Mouse (Mus musculus): ENCODE results near the gene Fam155a. TPM values are rescaled to one million over a fixed set of nuclear protein-coding genes. Genes with fewer than 3 reads are reported as not detected.

The Fam155a gene
- polyA plus RNA-seq, 1 experiment from 2014 or later: 18.9 TPM

DNA sequence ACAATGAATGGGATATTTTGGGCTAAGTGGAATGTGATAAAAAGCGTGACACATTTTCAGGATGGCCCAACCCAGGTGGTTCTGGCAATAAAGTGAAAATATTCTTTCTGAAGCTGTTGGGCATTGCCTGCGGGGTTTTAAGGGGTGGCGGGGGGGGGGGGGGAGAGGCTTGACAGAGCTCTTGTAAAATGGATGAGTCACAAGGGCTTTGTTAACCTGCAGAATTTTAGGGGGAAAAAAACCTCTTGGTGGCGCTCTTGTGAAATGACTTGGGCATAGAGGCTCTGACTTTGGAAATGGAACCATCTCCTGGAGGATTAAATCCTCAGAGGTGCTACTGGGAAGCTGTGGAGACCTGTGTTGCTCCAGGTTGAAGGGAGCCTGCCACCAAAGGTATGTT is 309.9 kb downstream of the Fam155a start:
- Histone ChIP-seq H3K27me3 (no peaks in the 10 kb centered on the region), H3K4me2 (replicated peaks) (no peak overlapping the region), H3K36me3 (no peaks in the 10 kb centered on the region), H3K27ac (replicated peaks) (no peak overlapping the region), H3K4me1 (no peaks in the 10 kb centered on the region), H3K4me3 (no peak overlapping the region), H3K9me3 (no peaks in the 10 kb centered on the region), H3K9ac (replicated peaks) (no peak overlapping the region)
- 77% methylated on average over 4 of the region's 4 CpGs for WGBS
- no peak for ATAC-seq (replicated peaks)

DNA sequence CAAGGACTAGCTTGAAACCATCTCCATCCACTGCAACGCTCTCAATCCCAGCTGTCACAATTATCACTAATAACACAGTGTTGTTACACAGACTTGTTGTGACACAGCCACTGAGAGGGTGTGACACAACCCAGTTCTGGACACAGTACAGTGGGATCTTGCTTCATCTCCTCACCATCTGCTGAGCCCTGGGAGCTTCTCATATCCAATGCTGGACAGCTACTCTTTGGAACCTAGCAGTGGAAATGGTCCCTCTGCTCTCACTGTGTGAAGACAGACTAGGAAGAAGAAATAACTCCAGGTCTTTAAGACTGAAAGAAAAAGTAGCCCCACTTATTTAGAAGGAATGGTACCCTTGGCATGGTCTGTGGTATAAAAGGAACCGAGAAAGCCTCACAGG is 310.3 kb downstream of the Fam155a start:
- ATAC-seq (replicated peaks): no peak
- no peaks in the 10 kb centered on the region for H3K27me3 ChIP-seq
- H3K27ac ChIP-seq (replicated peaks): no peak overlapping the region
- H3K36me3 ChIP-seq: no peaks in the 10 kb centered on the region
- H3K9ac ChIP-seq (replicated peaks): no peak overlapping the region
- H3K4me1 ChIP-seq: no peaks in the 10 kb centered on the region
- H3K9me3 ChIP-seq: no peaks in the 10 kb centered on the region
- no peak overlapping the region for H3K4me2 ChIP-seq (replicated peaks)
- WGBS: 86% methylated on average over 2 of the region's 2 CpGs
- no peak overlapping the region for H3K4me3 ChIP-seq

DNA sequence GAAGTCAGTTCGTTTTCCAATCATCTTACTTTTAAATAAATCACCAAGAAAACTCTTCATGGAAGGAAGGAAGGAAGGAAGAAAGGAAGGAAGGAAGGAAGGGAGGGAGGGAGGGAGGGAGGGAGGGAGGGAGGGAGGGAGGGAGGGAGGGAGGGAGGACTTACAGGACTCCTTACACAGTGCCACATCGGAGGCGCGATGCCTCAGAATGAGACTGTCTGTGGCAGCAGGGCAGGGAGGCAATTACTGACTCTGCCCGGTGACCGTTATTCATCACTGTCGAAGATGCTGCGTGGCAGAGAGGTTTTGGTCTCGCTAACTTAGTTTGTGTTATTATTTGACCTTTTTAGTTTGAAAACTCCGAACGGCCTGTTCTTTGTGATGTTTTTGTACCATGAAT is 312.3 kb downstream of the Fam155a start:
- no peak for ATAC-seq (replicated peaks)
- no peaks in the 10 kb centered on the region for H3K4me1 ChIP-seq
- H3K4me3 ChIP-seq: no peak overlapping the region
- H3K4me2 ChIP-seq (replicated peaks): no peak overlapping the region
- H3K36me3 ChIP-seq: no peaks in the 10 kb centered on the region
- no peaks in the 10 kb centered on the region for H3K27me3 ChIP-seq
- WGBS: 83% methylated on average over 11 of the region's 11 CpGs
- no peaks in the 10 kb centered on the region for H3K9me3 ChIP-seq
- no peak overlapping the region for H3K9ac ChIP-seq (replicated peaks)
- H3K27ac ChIP-seq (replicated peaks): no peak overlapping the region

DNA sequence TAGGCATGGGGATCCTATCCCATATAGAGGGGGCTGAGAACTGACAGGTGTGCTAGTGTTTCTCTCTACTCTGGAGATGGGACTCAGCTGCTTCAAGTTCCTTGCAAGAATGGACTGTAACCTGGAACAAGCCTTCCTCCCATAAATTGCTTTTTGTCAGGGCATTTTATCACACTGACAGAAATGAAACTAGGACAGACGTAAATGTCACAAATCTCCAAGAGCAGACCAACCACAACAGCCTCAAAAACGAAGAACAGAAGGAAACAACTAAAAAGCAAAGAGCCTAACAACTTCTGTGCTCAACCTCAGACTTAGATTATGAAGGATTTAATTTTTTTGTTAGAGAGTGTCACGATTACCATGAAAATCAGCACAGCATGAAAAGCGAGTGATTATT is 315.8 kb downstream of the Fam155a start:
- no peak for ATAC-seq (replicated peaks)
- H3K36me3 ChIP-seq: no peaks in the 10 kb centered on the region
- WGBS: 77% methylated on average over 4 of the region's 4 CpGs

DNA sequence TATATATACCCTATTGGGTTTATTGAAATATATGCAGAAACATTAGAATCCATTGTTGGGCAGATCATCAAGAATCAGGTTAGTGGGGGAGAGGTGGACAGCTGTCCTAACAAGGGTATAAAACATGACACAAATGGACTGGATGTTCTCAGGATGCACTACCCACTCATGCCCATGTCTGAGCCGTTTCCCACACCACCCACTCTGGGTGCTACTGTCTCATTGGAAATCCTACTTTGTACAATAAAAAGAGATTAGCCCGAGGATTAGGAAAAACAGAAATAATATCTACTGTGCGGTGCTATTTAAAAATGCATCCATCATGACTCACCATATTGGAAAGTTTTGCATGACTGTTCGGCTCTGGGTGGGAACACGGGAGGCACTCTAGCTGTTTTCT is 317.2 kb downstream of the Fam155a start:
- no peaks in the 10 kb centered on the region for H3K36me3 ChIP-seq
- no peaks in the 10 kb centered on the region for H3K9me3 ChIP-seq
- no peak for ATAC-seq (replicated peaks)
- no peak overlapping the region for H3K9ac ChIP-seq (replicated peaks)
- H3K27ac ChIP-seq (replicated peaks): no peak overlapping the region
- H3K4me3 ChIP-seq: no peak overlapping the region
- no peaks in the 10 kb centered on the region for H3K4me1 ChIP-seq
- 93% methylated on average over 5 of the region's 5 CpGs for WGBS
- H3K4me2 ChIP-seq (replicated peaks): no peak overlapping the region
- H3K27me3 ChIP-seq: no peaks in the 10 kb centered on the region

More for the DNA sequence above, 315.8 kb downstream of the Fam155a start:
- Histone ChIP-seq H3K4me2 (replicated peaks) (no peak overlapping the region), H3K4me3 (no peak overlapping the region), H3K9me3 (no peaks in the 10 kb centered on the region), H3K4me1 (no peaks in the 10 kb centered on the region), H3K27me3 (no peaks in the 10 kb centered on the region), H3K9ac (replicated peaks) (no peak overlapping the region), H3K27ac (replicated peaks) (no peak overlapping the region)

DNA sequence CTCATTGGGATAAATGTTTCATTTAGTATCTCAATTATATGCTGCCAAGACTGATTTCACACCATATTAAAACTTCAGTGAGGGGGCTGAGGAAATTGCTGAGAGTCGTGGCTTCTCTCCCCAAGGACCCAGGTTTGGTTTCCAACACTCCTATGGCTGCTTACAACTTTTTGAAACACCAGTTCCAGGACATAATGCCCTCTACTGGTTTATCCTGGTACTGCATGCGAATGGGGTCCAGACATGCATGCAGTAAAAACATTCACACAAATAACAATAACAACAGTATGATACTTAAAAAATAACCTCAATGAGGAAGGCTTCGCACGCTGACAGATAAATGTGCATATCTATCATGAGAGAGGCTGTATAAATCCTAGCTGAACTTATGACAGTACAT is 319.4 kb downstream of the Fam155a start:
- H3K4me1 ChIP-seq: no peaks in the 10 kb centered on the region
- no peak overlapping the region for H3K4me2 ChIP-seq (replicated peaks)
- no peak overlapping the region for H3K9ac ChIP-seq (replicated peaks)
- no peak overlapping the region for H3K4me3 ChIP-seq
- no peak for ATAC-seq (replicated peaks)
- H3K36me3 ChIP-seq: no peaks in the 10 kb centered on the region
- WGBS: 69% methylated on average over 4 of the region's 4 CpGs
- H3K27me3 ChIP-seq: no peaks in the 10 kb centered on the region
- H3K9me3 ChIP-seq: no peaks in the 10 kb centered on the region
- no peak overlapping the region for H3K27ac ChIP-seq (replicated peaks)

DNA sequence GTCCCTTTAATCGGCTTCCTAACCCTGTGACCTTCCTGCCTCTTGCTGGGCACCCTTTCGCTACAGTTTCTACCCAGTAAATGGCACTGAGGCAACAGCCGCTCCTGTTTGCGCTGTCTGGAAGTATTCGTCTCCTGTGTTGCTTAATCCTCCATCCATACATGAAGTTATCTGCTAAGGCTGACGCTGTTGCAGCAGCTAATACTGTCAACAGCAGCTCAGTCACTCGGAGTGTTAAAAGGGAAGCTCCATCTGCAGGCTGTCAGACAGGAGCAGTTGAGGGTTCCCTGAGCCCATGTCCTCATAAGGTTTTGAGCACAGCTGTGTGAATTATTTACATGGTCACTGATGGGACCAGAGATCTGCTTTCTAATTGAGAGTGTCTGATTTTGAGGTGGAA is 322.3 kb downstream of the Fam155a start:
- WGBS: 66% methylated on average over 7 of the region's 7 CpGs
- no peak for ATAC-seq (replicated peaks)

DNA sequence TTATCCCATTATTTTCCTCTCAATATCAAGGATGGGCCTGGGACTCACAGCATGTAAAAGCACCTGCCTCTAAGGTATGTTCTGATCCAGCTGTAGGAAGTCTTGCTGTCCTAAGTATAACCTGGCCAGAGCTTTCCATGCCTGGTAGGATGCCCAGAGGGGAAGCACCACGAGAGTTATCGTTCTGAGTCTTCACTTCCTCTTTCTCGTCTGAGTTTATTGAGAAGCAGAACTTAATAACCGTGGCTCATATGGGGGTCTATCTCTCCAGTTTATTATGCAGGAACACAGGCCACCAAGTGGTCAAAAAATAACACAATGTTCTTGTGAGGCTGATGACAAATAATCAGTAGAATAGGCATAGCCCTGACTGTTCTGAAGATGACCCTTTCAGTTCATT is 333.1 kb downstream of the Fam155a start:
- Histone ChIP-seq H3K4me2 (replicated peaks) (no peak overlapping the region), H3K27ac (replicated peaks) (no peak overlapping the region), H3K9me3 (no peaks in the 10 kb centered on the region), H3K27me3 (no peaks in the 10 kb centered on the region), H3K4me3 (no peak overlapping the region), H3K9ac (replicated peaks) (no peak overlapping the region), H3K4me1 (no peaks in the 10 kb centered on the region), H3K36me3 (no peaks in the 10 kb centered on the region)
- no peak for ATAC-seq (replicated peaks)
- 86% methylated on average over 4 of the region's 4 CpGs for WGBS

More for the DNA sequence above, 322.3 kb downstream of the Fam155a start:
- no peak overlapping the region for H3K4me3 ChIP-seq
- no peaks in the 10 kb centered on the region for H3K4me1 ChIP-seq
- no peaks in the 10 kb centered on the region for H3K27me3 ChIP-seq
- H3K4me2 ChIP-seq (replicated peaks): no peak overlapping the region
- no peak overlapping the region for H3K27ac ChIP-seq (replicated peaks)
- no peaks in the 10 kb centered on the region for H3K36me3 ChIP-seq
- H3K9ac ChIP-seq (replicated peaks): no peak overlapping the region
- H3K9me3 ChIP-seq: no peaks in the 10 kb centered on the region

DNA sequence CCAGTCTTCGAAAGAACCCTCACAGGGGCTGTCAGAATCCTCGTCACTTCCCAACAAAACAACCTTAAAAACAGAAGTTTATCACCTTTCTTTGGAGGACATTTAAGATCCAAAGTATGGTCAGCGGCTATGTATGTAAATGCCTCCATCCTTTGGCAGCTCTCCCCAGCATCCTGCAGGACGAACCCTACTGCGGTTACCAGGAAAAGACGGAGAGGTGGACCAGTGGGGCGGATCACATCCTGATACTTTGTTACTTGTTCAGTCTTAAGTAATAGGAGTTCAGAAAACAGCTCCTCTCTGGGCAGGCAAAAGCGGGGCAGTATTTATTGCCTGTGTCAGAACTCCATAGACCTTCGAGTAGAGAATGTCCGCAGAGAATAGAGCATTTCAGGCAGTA is 335.5 kb downstream of the Fam155a start:
- no peaks in the 10 kb centered on the region for H3K4me1 ChIP-seq
- no peak overlapping the region for H3K4me2 ChIP-seq (replicated peaks)
- no peak overlapping the region for H3K9ac ChIP-seq (replicated peaks)
- H3K27ac ChIP-seq (replicated peaks): no peak overlapping the region
- no peak for ATAC-seq (replicated peaks)
- no peaks in the 10 kb centered on the region for H3K36me3 ChIP-seq
- H3K4me3 ChIP-seq: no peak overlapping the region
- no peaks in the 10 kb centered on the region for H3K27me3 ChIP-seq
- WGBS: 43% methylated on average over 10 of the region's 10 CpGs
- no peaks in the 10 kb centered on the region for H3K9me3 ChIP-seq

DNA sequence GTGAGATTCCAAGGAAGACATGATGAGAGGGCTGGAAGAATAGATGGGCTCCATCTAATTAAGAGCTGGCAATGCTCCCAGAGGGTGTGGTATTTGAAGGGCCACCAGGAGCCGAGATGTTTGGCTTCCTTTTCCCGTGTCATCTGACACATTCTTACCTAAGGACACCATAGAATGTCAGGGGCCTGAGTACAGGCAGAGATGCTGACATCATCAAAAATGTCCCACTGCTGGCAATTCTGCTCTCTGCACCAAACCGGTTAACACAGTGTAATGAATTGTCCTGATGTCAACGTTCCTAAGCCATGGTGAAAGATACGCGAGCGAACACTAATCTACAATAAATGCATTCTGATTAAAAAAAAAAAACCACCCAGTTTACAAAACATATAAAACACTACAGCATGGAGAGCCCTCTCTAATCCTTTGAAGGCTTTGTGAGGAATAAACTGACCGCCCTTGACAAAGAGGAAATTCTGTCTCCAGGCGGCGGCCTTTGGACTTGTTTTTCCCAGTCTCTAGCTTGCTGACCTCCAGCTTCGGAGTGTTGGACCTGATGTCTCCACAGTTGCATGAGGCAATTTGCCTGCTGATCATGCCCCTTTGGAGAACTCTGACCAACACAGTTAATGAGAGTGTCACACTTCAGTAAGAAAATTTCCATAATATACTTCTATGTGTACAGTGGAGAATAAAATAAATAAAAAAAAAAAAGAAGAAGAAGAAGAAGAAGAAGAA is 338.2 kb downstream of the Fam155a start:
- Histone ChIP-seq H3K9ac (replicated peaks) (no peak overlapping the region), H3K4me2 (replicated peaks) (no peak overlapping the region), H3K4me1 (no peaks in the 10 kb centered on the region), H3K27ac (replicated peaks) (no peak overlapping the region), H3K4me3 (no peak overlapping the region), H3K9me3 (no peaks in the 10 kb centered on the region), H3K27me3 (no peaks in the 10 kb centered on the region), H3K36me3 (no peaks in the 10 kb centered on the region)
- no peak for ATAC-seq (replicated peaks)
- 74% methylated on average over 11 of the region's 11 CpGs for WGBS

DNA sequence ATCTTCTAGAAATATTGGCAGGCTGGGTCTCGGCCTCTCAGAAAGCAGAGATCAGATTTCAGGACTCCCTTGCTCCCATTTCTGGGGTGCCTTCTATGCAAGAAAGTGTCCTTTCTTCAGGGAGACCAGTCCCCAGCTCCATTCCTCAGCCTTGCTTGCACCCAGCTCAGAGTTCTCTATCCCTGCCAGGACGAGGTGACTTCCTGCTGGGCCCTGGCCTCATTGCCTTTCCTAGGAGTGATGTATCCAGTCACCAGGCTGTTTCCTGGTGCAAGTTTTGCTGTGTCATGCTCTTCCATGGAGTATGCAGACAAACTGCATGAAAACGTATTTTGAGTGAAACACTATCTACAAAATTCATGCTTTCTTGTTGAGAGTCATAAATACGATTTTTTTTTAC is 342.1 kb downstream of the Fam155a start:
- Histone ChIP-seq H3K4me3 (no peak overlapping the region), H3K4me2 (replicated peaks) (no peak overlapping the region), H3K9me3 (no peaks in the 10 kb centered on the region), H3K36me3 (no peaks in the 10 kb centered on the region), H3K27ac (replicated peaks) (no peak overlapping the region), H3K27me3 (no peaks in the 10 kb centered on the region), H3K4me1 (no peaks in the 10 kb centered on the region), H3K9ac (replicated peaks) (no peak overlapping the region)
- no peak for ATAC-seq (replicated peaks)
- WGBS: 75% methylated on average over 4 of the region's 4 CpGs

DNA sequence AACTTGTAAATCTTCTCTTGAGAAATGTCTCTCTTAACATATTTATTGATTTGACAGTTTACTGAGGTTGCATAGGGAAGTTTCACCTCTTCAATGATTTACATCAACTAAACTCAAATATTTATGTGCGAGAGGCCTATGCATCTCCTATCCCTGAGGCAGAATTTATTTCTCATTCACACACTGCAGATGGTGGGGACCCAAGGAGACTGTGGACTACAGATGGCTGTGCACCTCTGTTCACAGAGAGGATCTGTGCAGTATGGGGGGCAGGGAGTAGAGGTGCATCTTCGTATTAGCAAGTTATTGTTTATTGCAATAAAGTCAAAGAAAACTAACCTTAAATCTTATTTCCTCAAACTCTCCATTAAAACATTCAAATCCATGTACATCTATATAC is 346.9 kb downstream of the Fam155a start:
- 75% methylated on average over 2 of the region's 2 CpGs for WGBS
- no peak for ATAC-seq (replicated peaks)
- H3K27ac ChIP-seq (replicated peaks): no peak overlapping the region
- H3K9ac ChIP-seq (replicated peaks): no peak overlapping the region
- H3K4me2 ChIP-seq (replicated peaks): no peak overlapping the region
- H3K27me3 ChIP-seq: no peaks in the 10 kb centered on the region
- H3K4me3 ChIP-seq: no peak overlapping the region
- no peaks in the 10 kb centered on the region for H3K9me3 ChIP-seq
- H3K4me1 ChIP-seq: no peaks in the 10 kb centered on the region
- no peaks in the 10 kb centered on the region for H3K36me3 ChIP-seq

DNA sequence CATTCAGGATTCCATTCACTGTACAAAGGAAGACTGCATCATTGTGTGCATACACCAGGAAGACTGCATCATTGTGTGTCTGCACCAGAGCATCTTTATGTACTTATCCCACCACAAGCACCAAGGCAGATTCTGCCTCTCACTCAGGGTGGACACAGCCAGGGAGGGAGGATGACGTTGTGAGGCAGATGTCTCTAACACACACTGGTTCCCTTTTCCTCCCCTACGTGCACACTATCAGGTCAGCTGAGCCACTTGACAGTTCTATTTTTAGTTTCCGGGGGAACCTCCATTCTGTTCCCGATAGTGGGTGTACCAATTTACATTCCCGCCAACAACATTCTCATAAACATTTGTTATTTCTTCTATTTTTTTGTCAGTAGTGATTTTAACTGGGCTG is 347.4 kb downstream of the Fam155a start:
- Histone ChIP-seq H3K4me2 (replicated peaks) (no peak overlapping the region), H3K36me3 (no peaks in the 10 kb centered on the region), H3K9ac (replicated peaks) (no peak overlapping the region), H3K4me1 (no peaks in the 10 kb centered on the region), H3K4me3 (no peak overlapping the region), H3K27ac (replicated peaks) (no peak overlapping the region), H3K9me3 (no peaks in the 10 kb centered on the region), H3K27me3 (no peaks in the 10 kb centered on the region)
- 68% methylated on average over 5 of the region's 5 CpGs for WGBS
- ATAC-seq (replicated peaks): no peak

All from forebrain, embryonic 15.5 days (tissue).